Mouse (Mus musculus): ENCODE data around the gene Arhgap10. TPM values are rescaled to one million over a fixed set of nuclear protein-coding genes. Genes with fewer than 3 reads are reported as not detected.
A peak's percentile ranks its signal among the peaks of the same experiment; 100 is the strongest.

Arhgap10 gene
- total RNA-seq (2014; rRNA removed) (4.4 and 5.4 TPM in 2 replicates), polyA plus RNA-seq (2015; fragmentation: Nextera tagmentation; extraction: Ambion mirVana) (2.3 TPM in 2 replicates)

DNA sequence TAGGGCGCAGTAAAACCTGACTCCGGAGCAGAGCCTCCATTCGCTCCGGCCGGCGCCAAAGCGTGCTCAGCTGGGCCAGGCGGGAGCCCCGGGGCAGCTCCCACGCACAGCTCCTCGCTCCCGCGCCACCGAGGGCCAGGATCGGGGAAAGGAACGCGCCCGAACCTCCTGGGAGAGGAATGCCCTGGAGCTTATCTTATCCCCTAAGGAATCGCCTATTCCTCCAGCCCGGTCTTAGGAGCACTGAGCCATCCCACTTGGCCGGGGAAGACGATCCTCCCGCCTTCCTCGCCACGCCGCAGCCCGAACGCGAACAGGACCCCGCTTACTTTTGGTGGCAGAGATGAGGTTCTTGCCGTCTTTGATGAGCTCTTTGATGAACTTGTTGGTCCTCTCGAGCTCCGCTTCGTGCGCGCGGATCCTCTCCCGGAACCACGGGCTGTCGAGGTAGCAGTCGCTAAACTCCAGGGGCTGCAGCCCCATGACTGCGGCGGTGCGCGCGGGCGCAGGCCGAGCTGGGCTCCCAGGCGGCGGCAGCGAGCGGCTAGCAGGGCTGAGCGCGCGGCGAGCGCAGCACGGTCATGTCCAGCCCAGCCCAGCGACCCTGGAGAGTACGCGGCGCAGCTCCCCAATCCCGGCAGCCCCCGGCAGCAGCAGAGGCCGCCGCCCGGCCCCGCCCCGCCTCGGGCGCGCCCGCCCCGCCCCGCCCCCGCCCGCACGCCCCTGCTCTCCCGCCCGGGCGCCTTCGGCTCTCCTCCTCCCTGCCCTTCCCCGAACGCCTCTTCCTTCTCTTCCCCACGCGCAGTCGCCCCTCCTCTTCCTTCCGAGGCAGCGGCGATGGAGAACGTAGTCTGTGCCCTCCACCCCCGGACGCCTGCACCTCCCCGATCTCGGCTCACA is at the start of gene Arhgap10:
Gene Arhgap10 (minus strand): TSS at position 653 of the 900 bp plus-strand sequence.
- H3K27ac ChIP-seq (ENCODE audit: low read depth, low read length), result 0 out of 2 replicates have a peak within 1 kb of the TSS, but pooled peaks have one; percentile 32
- TF ChIP-seq CTCF (IDR thresholded peaks at IDR 0.05), result no peak
- H3K4me3 ChIP-seq (ENCODE audit: low read depth, low read length), result peak within 1 kb of the TSS; percentile 52

DNA sequence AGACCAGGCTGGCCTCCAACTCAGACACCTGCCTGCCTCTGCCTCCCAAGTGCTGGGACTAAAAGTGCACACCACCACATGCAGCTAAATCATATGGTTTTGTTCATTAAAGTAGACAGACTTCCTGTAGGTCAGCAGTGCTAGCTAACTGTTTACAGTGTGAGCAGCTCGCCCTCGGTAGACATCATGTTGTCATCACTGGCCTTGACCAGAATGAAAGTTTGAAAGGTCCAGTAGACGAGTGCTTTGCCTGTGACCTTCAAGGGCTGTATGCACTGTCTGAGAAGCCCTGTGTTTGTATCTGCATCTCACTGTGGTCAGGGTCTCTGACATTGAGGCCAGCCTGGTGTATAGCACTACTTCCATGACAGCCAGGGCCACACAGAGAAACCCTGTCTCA is 43.7 kb upstream of the Arhgap10 start:
- H3K36me3 ChIP-seq (ENCODE audit: insufficient read depth, low read length), result peaks cover 35% of the 10 kb centered on the region
- no peak overlapping the region for H3K27ac ChIP-seq (ENCODE audit: low read depth, low read length)
- DNase-seq (ENCODE audit: low spot score) (no peak), ATAC-seq (ENCODE audit: low FRiP score) (no peak)
- 92% methylated on average over 3 of the region's 3 CpGs for WGBS
- no peak for TF ChIP-seq CTCF (IDR thresholded peaks at IDR 0.05)
- H3K9ac ChIP-seq (replicated peaks; ENCODE audit: low read length, poor library complexity, severe bottlenecking), result no peak overlapping the region
- no peak overlapping the region for H3K4me2 ChIP-seq (ENCODE audit: low read depth, low read length, poor library complexity, severe bottlenecking)
- no peaks in the 10 kb centered on the region for H3K27me3 ChIP-seq (ENCODE audit: insufficient read depth, low read length)
- no peaks in the 10 kb centered on the region for H3K4me1 ChIP-seq (ENCODE audit: insufficient read depth, low read length)
- H3K4me3 ChIP-seq (ENCODE audit: low read depth, low read length), result no peak overlapping the region
- H3K9me3 ChIP-seq (ENCODE audit: low read length), result no peaks in the 10 kb centered on the region

More for the DNA sequence above, at the start of gene Arhgap10:
- peak within 1 kb of the TSS; percentile 70 for H3K9ac ChIP-seq (replicated peaks; ENCODE audit: low read length, poor library complexity, severe bottlenecking)
- H3K4me1 ChIP-seq (ENCODE audit: insufficient read depth, low read length), result no peaks in the 10 kb centered on the region; the same call in 1 of the 2 replicates
- DNase-seq (ENCODE audit: low spot score) (peak; percentile 64), ATAC-seq (ENCODE audit: low FRiP score) (peak; percentile 82)
- H3K9me3 ChIP-seq (ENCODE audit: low read length), result no peaks in the 10 kb centered on the region
- peaks cover 7% of the 10 kb centered on the region; the same call in 1 of the 2 replicates for H3K27me3 ChIP-seq (ENCODE audit: insufficient read depth, low read length)
- WGBS, result under 1% methylated on average over 72 of the region's 95 CpGs
- H3K4me2 ChIP-seq (ENCODE audit: low read depth, low read length, poor library complexity, severe bottlenecking), result peak within 1 kb of the TSS; percentile 96
- no peaks in the 10 kb centered on the region for H3K36me3 ChIP-seq (ENCODE audit: insufficient read depth, low read length)

DNA sequence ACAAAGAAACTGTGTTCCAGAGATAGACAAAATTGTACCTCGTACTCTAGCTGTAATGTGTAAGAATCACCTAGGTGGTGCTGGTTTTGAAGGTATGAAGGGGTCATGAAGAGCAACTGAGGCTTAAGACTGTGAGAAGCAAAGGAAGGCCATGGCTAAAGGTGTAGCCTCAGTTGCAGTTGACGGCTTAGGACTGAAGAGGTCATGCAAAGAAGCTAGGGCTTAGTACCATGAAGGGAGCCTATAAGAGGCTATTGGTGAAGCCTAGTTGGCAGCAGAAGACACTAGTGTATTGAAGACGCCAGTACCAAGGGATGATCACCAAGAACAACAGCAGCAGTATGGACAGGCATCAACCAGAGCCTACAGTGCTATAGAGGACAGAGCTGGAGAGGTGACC is 34.7 kb upstream of the Arhgap10 start:
- WGBS, result 98% methylated on average over 3 of the region's 3 CpGs
- TF ChIP-seq CTCF (IDR thresholded peaks at IDR 0.05), result no peak

DNA sequence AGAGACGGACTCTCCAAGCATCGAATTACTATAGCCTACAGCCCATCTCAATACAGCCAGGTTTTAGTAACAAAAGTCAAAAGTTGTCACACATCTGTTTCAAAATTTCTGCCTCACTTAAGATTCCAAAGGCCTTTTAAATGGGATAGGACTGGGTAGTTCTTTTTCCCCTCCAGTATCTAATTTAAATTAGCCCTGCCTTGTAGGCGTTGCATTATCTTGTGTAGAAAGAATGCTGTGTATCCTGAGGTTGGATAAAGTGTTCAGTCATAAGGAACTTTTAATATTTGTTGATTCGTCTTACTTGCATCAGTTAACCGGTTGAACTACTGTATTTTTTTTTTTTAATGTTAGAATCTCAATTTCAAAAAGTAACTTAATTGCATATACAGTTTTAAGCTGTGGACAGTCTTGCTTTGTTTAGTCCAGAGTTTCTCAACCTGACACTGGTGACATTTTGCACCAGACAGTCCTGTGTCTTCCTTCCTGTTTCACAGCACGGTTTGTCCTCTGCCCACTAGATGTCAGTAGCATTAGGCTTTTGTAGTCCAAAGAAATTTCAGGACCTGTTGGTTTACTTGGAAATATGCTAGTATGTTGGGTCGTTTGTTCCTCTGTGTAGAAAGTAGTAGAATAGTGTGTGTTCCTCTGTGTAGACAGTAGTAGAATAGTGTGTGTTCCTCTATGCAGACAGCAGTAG is 32.3 kb upstream of the Arhgap10 start:
- H3K9me3 ChIP-seq (ENCODE audit: low read length), result no peaks in the 10 kb centered on the region
- TF ChIP-seq CTCF (IDR thresholded peaks at IDR 0.05), result peak; percentile 87
- peak overlapping the region; percentile 87 for H3K4me3 ChIP-seq (ENCODE audit: low read depth, low read length)
- peak overlapping the region; percentile 76 for H3K4me2 ChIP-seq (ENCODE audit: low read depth, low read length, poor library complexity, severe bottlenecking)
- DNase-seq (ENCODE audit: low spot score) (peak; percentile 71), ATAC-seq (ENCODE audit: low FRiP score) (no peak)
- peak overlapping the region; percentile 83 for H3K27ac ChIP-seq (ENCODE audit: low read depth, low read length)
- H3K4me1 ChIP-seq (ENCODE audit: insufficient read depth, low read length), result no peaks in the 10 kb centered on the region
- H3K36me3 ChIP-seq (ENCODE audit: insufficient read depth, low read length), result peaks cover 5% of the 10 kb centered on the region; the same call in 1 of the 2 replicates
- WGBS, result 21% methylated on average over 7 of the region's 7 CpGs
- no peaks in the 10 kb centered on the region for H3K27me3 ChIP-seq (ENCODE audit: insufficient read depth, low read length)
- peak overlapping the region; percentile 96 for H3K9ac ChIP-seq (replicated peaks; ENCODE audit: low read length, poor library complexity, severe bottlenecking)

More for the DNA sequence above, 34.7 kb upstream of the Arhgap10 start:
- no peaks in the 10 kb centered on the region for H3K27me3 ChIP-seq (ENCODE audit: insufficient read depth, low read length)
- H3K36me3 ChIP-seq (ENCODE audit: insufficient read depth, low read length), result peaks cover 18% of the 10 kb centered on the region
- no peak overlapping the region for H3K9ac ChIP-seq (replicated peaks; ENCODE audit: low read length, poor library complexity, severe bottlenecking)
- H3K27ac ChIP-seq (ENCODE audit: low read depth, low read length), result no peak overlapping the region
- H3K4me2 ChIP-seq (ENCODE audit: low read depth, low read length, poor library complexity, severe bottlenecking), result no peak overlapping the region
- H3K4me3 ChIP-seq (ENCODE audit: low read depth, low read length), result no peak overlapping the region
- no peaks in the 10 kb centered on the region for H3K4me1 ChIP-seq (ENCODE audit: insufficient read depth, low read length)
- no peaks in the 10 kb centered on the region for H3K9me3 ChIP-seq (ENCODE audit: low read length)
- DNase-seq (ENCODE audit: low spot score), result no peak
- ATAC-seq (ENCODE audit: low FRiP score), result no peak

DNA sequence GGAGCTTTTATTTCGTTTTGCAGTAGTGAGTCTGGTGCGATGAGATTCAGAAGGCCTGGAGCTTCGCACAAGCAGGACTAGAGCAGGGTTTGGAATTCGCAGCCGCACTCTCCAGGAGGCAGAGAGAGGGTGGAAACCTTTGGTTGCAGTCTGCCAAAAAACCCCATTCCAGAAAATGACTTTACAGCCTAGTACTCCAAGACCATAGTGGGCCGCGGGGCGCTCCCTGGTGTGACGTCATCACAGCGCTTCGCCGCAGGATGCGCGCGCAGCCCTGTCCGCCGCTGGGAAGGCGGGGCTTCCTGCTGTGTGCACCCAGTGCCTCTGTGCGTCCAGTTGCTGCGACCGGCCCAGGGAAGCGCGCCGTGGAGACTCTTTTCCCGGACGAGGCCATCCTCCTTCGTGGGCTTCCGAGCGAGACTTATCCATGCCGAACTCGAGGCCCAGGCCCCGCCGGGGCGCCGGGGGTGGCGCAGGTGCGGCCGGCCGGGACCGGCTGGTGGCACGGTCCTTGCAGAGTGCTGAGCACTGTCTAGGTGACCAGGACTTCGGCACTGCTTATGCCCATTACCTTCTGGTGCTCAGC is 31.5 kb upstream of the Arhgap10 start, which contains the start of gene Prmt9:
Gene Prmt9 (plus strand): TSS at position 277 of the 586 bp plus-strand sequence.
- Histone ChIP-seq H3K27ac (ENCODE audit: low read depth, low read length) (peak within 1 kb of the TSS; percentile 83), H3K4me1 (ENCODE audit: insufficient read depth, low read length) (no peaks in the 10 kb centered on the region), H3K9ac (replicated peaks; ENCODE audit: low read length, poor library complexity, severe bottlenecking) (peak within 1 kb of the TSS; percentile 96), H3K36me3 (ENCODE audit: insufficient read depth, low read length) (peaks cover 5% of the 10 kb centered on the region; the same call in 1 of the 2 replicates), H3K9me3 (ENCODE audit: low read length) (no peaks in the 10 kb centered on the region), H3K27me3 (ENCODE audit: insufficient read depth, low read length) (no peaks in the 10 kb centered on the region), H3K4me3 (ENCODE audit: low read depth, low read length) (peak within 1 kb of the TSS; percentile 87), H3K4me2 (ENCODE audit: low read depth, low read length, poor library complexity, severe bottlenecking) (peak within 1 kb of the TSS; percentile 76)
- no peak for TF ChIP-seq CTCF (IDR thresholded peaks at IDR 0.05)
- DNase-seq (ENCODE audit: low spot score) (peak; percentile 92), ATAC-seq (ENCODE audit: low FRiP score) (peak; percentile 95)
- 3% methylated on average over 42 of the region's 42 CpGs for WGBS
